Mouse (Mus musculus) c-Kit-positive CD71-positive TER-119-positive erythroid progenitor cells, embryonic 14.5 days (primary cell): ENCODE data around the gene Cabp1.

Experiments used
- DNase-seq: peaks from one replicate; pipeline ENCODE4 v3.0.0-alpha.2; 2013; ENCODE audit warnings: low spot score

Gene Cabp1

DNA sequence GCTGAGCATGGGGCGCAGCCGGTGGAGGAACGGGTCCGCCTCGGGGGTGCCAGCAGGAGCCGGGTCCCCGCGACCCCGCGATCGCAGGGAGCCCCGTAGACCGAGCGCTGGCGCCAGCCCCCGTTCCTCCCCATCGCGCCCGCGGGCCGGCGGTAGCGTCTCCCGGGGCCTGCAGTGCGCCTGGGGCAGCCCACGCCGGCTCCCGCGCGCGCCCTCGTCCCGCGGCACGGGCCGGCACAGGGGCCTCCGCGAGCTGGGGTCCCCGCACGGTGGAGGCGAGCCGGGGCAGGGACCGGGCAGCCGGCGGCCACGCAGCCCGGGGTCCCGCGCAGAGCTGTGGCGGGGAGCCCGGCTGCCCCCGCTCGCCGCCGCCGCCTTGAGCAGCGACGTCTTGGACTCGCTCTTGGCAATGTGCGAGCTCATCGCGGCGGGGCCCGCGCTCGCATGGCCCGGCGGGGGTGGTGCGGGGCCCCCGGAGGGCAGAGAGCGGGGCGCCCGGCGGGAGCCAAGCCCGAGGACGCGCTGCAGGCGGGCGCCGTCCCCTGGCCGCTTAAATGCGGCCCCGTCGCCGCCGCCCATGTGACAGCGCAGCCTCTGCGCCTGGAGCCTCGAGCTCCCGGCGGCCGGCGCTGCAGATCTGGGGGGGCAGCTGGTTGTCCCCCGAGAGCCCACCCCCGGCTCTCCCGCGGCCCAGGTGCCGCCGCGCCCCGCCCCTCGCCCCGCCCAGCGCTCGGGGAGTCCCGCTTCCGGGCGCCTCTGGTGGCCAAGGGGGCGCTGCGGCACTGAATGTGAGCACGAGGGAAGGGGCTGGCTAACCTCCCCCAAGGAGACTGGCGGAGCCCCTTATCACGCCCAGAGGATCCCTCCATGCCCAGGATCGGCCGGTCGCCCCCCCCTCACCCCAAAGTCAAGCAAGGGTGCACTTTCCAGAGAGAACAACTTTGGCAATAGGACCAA, at the start of gene Cabp1:
Gene Cabp1 (minus strand): TSS at position 713 of the 957 bp plus-strand sequence.
- no peak for DNase-seq

GRCm38 (mm10) chr5:115240191-115240590, 46.0 kb upstream of the Cabp1 start:
- DNase-seq: no peak

DNA sequence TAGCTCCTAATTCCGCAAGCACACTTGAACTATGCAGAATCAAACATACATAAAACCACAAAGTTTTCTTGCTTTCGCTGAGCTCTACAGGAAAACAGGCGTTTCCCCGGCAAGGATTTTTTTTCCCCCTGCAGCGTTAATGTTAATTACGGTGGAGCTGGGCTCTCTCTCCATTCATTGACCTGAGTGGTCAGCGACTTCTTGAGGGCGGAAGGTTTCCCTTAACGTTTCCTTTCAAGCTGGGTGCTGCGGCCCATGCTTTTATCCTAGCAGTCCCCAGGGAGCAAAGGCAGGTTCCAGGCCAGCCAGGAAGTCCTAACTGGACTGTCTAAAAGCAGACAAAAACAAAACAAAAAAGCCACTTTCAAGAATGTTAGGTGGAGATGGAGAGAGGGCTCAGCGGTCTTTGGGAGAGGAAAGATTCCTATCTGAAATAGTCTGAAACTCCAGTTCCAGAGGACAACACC, 44.6 kb upstream of the Cabp1 start:
- DNase-seq: peak; percentile 14

- peak; percentile 87 for DNase-seq
Observed at GRCm38 (mm10) chr5:115237803-115238728, 43.9 kb upstream of the Cabp1 start.

DNA sequence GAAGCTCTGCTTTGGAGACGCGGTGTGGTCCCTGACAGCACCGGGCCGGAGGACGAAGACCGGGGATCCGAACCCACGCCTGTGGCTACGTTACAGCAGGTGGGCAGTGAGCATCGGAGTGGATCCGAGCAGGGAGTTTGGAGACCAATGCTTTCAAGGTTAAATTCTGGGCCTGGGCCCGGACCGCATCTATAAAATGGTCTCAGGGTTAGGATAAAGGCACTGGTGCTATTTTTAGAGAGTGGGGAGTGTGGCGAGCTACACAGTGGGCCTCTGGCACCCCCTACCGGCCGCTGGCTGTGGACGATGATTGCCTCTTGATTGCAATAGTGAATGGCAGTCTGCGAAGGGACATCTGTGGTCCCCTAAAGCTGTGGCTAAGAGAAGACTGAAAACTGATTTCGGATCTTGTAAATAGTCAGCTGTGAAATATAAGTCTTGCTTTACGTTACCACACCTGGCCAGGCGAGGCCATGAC, 41.6 kb upstream of the Cabp1 start, which contains the start of gene Pop5:
Gene Pop5 (plus strand): TSS at position 51 of the 478 bp plus-strand sequence.
- DNase-seq: peak; percentile 86

DNA sequence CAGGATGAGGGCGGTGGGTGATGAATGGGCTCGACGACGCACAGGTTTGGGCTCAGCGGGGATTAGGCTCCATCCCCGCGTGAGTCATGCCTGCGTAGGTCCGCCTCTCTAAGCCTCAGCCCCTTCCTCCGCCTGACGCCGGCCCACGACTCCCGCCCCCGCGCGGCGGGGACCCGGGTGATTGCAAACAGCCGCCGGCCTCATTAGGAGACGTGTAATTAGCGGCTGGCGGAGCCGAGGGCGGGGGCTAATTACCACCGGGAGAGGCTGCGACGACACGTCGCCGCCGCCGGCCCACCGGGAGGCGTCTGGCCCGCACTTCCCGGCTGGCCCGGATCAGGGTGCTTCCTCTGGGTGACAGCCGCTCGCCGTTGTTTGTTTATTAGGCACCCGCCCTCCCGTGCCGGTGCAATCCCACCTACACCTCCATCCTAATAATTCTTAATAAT, 41.2 kb upstream of the Cabp1 start:
- DNase-seq: peak; percentile 25

GRCm38 (mm10) chr5:115234519-115234918, 40.3 kb upstream of the Cabp1 start:
- DNase-seq: no peak

- DNase-seq: no peak
Observed at GRCm38 (mm10) chr5:115233031-115233780, 39.0 kb upstream of the Cabp1 start.

DNA sequence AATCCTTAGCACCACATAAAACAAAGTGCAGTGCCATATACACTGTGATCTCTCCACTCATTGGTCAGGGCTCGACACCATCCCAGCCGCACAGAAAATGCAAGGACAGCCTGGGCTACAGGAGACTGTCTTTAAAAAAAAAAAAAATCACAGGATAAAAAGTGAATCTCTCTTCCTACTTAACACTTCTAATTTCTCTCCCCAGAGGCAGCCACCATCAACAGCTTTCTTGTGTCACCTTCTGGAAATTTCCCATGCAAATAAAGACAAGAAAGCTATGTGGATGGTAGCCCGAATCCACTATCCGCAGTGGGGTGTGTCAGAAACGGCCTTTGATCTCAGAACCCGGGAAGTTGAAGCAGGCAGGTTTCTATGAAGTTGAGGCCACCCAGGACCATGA, 38.3 kb upstream of the Cabp1 start:
- no peak for DNase-seq

GRCm38 (mm10) chr5:115231552-115232120, 37.5 kb upstream of the Cabp1 start:
- no peak for DNase-seq

DNA sequence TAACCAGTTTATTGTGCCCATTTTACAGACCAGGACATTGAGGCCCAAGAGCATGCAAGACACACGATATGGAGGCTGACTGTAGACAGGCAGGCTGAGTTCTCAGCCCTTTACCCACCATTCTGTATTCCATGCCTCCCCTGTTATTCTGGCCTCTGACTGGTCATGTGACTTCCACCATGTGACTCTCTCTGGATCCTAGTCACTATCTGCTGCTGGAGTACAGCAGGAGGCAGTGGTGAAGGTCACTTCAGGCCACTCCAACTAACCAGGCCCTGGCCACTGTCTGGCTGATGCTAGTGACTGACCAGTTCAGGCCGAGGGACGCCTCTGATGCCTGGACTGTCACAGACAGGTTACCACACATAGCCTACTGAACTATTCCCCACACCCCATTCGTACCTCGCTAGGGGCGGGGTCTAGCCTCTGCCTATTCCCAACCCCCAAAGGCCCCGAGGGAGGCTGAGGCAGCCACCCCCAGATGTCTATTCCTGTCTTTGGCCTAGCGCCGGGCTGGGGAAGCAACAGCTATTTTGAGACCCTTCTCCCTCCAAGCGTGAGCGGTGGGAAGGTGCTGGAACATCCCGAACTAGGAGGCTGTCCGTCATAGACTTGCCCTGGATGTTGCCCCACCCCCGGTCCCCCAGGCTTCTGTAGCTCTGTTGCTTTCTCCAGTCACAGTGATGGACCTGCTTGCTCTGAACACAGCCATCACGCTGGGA, 36.8 kb upstream of the Cabp1 start:
- no peak for DNase-seq

- DNase-seq: no peak
Observed at GRCm38 (mm10) chr5:115222485-115222884, 28.3 kb upstream of the Cabp1 start.

GRCm38 (mm10) chr5:115220931-115221640, 26.9 kb upstream of the Cabp1 start:
- DNase-seq: no peak

DNA sequence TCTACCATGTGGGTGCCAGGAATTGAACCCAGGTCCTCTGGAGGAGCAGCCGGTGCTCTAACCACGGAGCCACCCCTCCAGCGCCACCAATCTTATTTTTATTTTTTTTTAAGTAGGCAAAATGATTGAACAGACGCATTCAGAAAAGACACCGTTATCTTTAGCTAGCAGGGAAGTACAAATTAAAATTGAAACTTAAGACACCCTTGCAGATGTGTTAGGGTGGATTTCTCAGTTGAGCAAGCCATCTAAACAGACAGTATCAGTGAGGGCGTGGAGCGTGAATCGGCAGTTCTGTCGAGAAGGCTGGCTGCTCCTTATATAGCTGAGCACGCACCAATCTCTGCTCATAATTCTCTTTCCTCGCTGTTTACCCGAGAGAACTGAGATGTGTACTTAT, 23.8 kb upstream of the Cabp1 start:
- no peak for DNase-seq

- DNase-seq: no peak
Observed at GRCm38 (mm10) chr5:115215273-115216185, 21.3 kb upstream of the Cabp1 start.

- DNase-seq: no peak
Observed at GRCm38 (mm10) chr5:115214864-115215263, 20.7 kb upstream of the Cabp1 start.

DNA sequence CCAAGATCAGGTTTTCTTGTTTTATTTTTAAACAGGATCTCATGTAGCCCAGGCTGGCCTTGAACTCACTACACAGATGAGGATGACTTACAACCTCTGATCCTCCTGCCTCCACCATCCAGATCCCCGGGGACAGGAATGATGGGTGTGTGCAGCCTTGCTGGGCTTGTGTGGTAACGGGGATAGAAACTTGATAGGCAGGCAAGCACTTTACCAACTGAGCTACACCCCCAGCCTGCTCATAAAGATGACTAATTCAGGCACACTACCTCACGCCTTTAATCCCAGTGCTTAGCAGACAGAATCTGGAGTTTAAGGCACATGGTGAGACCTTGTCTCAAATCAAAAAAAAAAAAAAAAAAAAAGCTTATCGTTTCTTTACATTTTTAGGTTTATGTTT, 18.7 kb upstream of the Cabp1 start:
- DNase-seq: no peak

DNA sequence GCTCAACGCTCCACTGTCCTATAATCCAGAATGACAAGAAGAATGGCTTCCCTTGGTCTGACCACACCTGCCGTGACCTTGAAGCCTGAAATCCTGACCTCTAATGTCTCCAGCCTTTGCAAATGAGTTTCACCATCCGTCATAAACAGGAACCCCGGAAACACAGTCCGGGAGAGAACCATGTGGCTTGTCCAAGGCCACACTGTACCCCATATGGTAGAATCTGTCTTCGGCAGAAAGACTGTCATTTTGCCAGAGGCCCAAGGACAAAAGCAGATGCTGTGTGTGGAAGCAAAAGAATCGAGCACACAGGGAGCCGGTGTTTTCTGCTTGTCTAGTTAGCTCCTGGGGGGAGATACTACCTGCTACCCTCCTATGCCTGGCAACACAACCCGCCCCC, 18.3 kb upstream of the Cabp1 start:
- DNase-seq: no peak

DNA sequence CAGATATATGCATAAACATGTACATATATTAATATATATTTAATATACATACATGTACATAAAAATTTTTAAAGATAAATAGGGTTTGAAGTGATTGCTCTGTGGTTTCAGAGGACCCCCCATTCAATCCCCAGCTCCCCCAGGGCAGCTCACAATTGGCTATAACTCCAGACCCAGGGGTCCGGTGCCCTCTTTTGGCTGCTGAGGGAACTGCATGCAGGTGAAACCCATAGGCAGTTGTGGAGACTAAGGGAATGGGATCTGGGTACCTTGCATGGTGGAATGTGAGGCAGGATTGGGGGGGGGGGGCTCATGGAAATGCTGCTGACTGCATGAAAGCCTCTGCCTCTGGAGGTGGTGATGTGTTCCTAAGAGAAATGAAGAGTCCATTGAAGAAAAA, 16.2 kb upstream of the Cabp1 start:
- DNase-seq: peak; percentile 37
